In genomic region chr17:73822255-73822654, GRCm38 (mm10) we compare ENCODE assay signal across 11 mouse cellular contexts. TPM values are rescaled to one million over a fixed set of nuclear protein-coding genes. Genes with fewer than 3 reads are reported as not detected.
DNase-seq lines count a peak whose midpoint lies in the region; ATAC-seq lines count a peak whose summit lies in the region.
"Had no signal": no experiment of that assay in that cellular context is flagged by ENCODE, and none has a peak within 500 bp of the region (broad histone marks: within the 10 kb centered on the region; RNA-seq: fewer than 3 reads in every experiment).

No protein-coding gene starts in this region.

- ATAC-seq in megakaryocyte progenitor cell, adult 5-6 weeks (replicated peaks; ENCODE audit: poor library complexity), result peak; percentile 37; the same call in 1 of the 2 replicates
- ATAC-seq: forebrain, embryonic 14.5 days had no signal

- DNase-seq in right cerebral cortex, postnatal 25 days, result peak; percentile 36
- DNase-seq in right cerebral cortex, postnatal 4 days, result no peak
- peak; percentile 83 for DNase-seq in T-cell, adult 2 months (ENCODE audit: low spot score)
- DNase-seq in thymus, postnatal 36 days, result peak; percentile 63 to 73
- no peak for DNase-seq in heart, adult 11 months
- no peak for DNase-seq in adrenal gland, adult 18-20 months (ENCODE audit: low spot score in 2 of 2)
- DNase-seq: gastrocnemius, postnatal 14 days; kidney, adult 8-10 months; lung, adult 2 months had no signal

RNA-seq across cellular contexts. Expression of gene Ehd3, which starts 18.3 kb away (rescaled TPM):
- total RNA-seq in megakaryocyte progenitor cell, adult 5-6 weeks (2015), result 0.27 and 0.39 TPM in 2 replicates
- 0.37 and 0.51 TPM in 2 replicates for total RNA-seq in megakaryocyte progenitor cell, adult 5-6 weeks (2017)
- 10 to 100 TPM; 59.2 to 70.6 TPM for total RNA-seq in adrenal gland, adult 18-20 months (2021)

Comparison
In these comparisons a context has a peak if more than half of its experiments do, and no peak if none do; other contexts are left out.
1. DNase-seq: peak in right cerebral cortex, postnatal 25 days (single experiment), T-cell, adult 2 months (single experiment) and thymus, postnatal 36 days (2 of 2); none in right cerebral cortex, postnatal 4 days (single experiment), heart, adult 11 months (single experiment) and adrenal gland, adult 18-20 months (0 of 2).
2. RNA of gene Ehd3, which starts 18.3 kb away (total RNA-seq): 59.2 to 70.6 TPM in adrenal gland, adult 18-20 months; 0.27 to 0.51 TPM in megakaryocyte progenitor cell, adult 5-6 weeks; every median in the first group is over 10 times any median in the second.